Mouse (Mus musculus) intestine, embryonic 14.5 days (tissue): ENCODE measurements around the gene Lhx2. TPM values are rescaled to one million over a fixed set of nuclear protein-coding genes. Genes with fewer than 3 reads are reported as not detected.

Source experiments
- ATAC-seq: fragments of 200-750 bp; cut with Nextera tagmentation; replicated peaks from 2 replicates; pipeline ENCODE4 v1.8.0; 2017; ENCODE audit warnings: low read depth, moderate number of reproducible peaks, moderate TSS enrichment, moderate library complexity; ENCODE audit not compliant: low FRiP score, low TSS enrichment
- DNase-seq: peaks from one replicate; pipeline ENCODE4 v3.0.0-alpha.2; 2018; ENCODE audit warnings: low spot score
- H3K27ac ChIP-seq: fragments of 300-500 bp; sonication (generic); 2 replicates; pipeline ENCODE4 v1.5.1; 2014; ENCODE audit warnings: low read depth, mild to moderate bottlenecking, control low read depth
- H3K27me3 ChIP-seq: fragments of 300-500 bp; sonication (generic); replicated peaks from 2 replicates; pipeline ENCODE4 v1.6.1; 2014; ENCODE audit warnings: low read length, control low read depth; ENCODE audit not compliant: control insufficient read depth, insufficient read depth
- H3K36me3 ChIP-seq: fragments of 300-500 bp; sonication (generic); 2 replicates; pipeline ENCODE4 v1.6.1; 2014; ENCODE audit warnings: low read length, control low read depth; ENCODE audit not compliant: control insufficient read depth, insufficient read depth
- H3K4me1 ChIP-seq: fragments of 300-500 bp; sonication (generic); replicated peaks from 2 replicates; pipeline ENCODE4 v1.6.1; 2014; ENCODE audit warnings: low read length, control low read depth, mixed read lengths; ENCODE audit not compliant: control insufficient read depth, insufficient read depth
- H3K4me2 ChIP-seq: fragments of 300-500 bp; sonication (generic); 2 replicates; pipeline ENCODE4 v1.6.1; 2014; ENCODE audit warnings: low read length
- H3K4me3 ChIP-seq: fragments of 300-500 bp; sonication (generic); 2 replicates; pipeline ENCODE4 v1.5.1; 2014; ENCODE audit warnings: low read depth, low read length, control low read depth, mixed read lengths
- H3K9ac ChIP-seq: fragments of 300-500 bp; sonication (generic); 2 replicates; pipeline ENCODE4 v1.6.1; 2014; ENCODE audit warnings: mild to moderate bottlenecking, low read length
- H3K9me3 ChIP-seq: fragments of 300-500 bp; sonication (generic); 2 replicates; pipeline ENCODE4 v1.6.1; 2016; ENCODE audit warnings: low read length, control low read depth; ENCODE audit not compliant: control insufficient read depth
- WGBS: fragments of 180-500 bp; shearing (Covaris S2); extraction: QIAGEN DNeasy Blood & Tissue Kit; methylation state at CpG from one replicate; pipeline ENCODE4 v1.1.7; 2014; 5-methylcytosine and 5-hydroxymethylcytosine counted together
- polyA plus RNA-seq: library from polyadenylated mRNA; unstranded; fragments of >200 nt; fragmentation: Nextera tagmentation; extraction: Ambion mirVana; gene quantifications from 2 replicates; pipeline ENCODE4 v1.2.1, GENCODE M21; 2014

Lhx2 gene
- polyA plus RNA-seq, 1 experiment from 2014 or later = not detected

GRCm38 (mm10) chr2:38354717-38355510 is 15.8 kb downstream of the Lhx2 start:
- H3K27ac ChIP-seq = no peak overlapping the region
- no peak overlapping the region for H3K4me2 ChIP-seq
- no peaks in the 10 kb centered on the region for H3K9me3 ChIP-seq
- peak; percentile 75 for DNase-seq
- H3K4me3 ChIP-seq = no peak overlapping the region
- no peak for ATAC-seq
- peaks cover 14% of the 10 kb centered on the region for H3K4me1 ChIP-seq
- under 1% methylated on average over 34 of the region's 34 CpGs for WGBS
- no peaks in the 10 kb centered on the region for H3K36me3 ChIP-seq
- no peak overlapping the region for H3K9ac ChIP-seq
- peaks cover 100% of the 10 kb centered on the region for H3K27me3 ChIP-seq

- H3K9me3 ChIP-seq = no peaks in the 10 kb centered on the region
- no peak overlapping the region for H3K27ac ChIP-seq
- 2% methylated on average over 19 of the region's 19 CpGs for WGBS
- peak; percentile 84 for DNase-seq
- H3K4me1 ChIP-seq = peaks cover 10% of the 10 kb centered on the region; the same call in 1 of the 2 replicates
- H3K9ac ChIP-seq = no peak overlapping the region
- no peak overlapping the region for H3K4me2 ChIP-seq
- peaks cover 100% of the 10 kb centered on the region for H3K27me3 ChIP-seq
- no peak overlapping the region for H3K4me3 ChIP-seq
- H3K36me3 ChIP-seq = no peaks in the 10 kb centered on the region
- no peak for ATAC-seq
These were observed 16.8 kb downstream of the Lhx2 start for GRCm38 (mm10) chr2:38355731-38356427.

DNA sequence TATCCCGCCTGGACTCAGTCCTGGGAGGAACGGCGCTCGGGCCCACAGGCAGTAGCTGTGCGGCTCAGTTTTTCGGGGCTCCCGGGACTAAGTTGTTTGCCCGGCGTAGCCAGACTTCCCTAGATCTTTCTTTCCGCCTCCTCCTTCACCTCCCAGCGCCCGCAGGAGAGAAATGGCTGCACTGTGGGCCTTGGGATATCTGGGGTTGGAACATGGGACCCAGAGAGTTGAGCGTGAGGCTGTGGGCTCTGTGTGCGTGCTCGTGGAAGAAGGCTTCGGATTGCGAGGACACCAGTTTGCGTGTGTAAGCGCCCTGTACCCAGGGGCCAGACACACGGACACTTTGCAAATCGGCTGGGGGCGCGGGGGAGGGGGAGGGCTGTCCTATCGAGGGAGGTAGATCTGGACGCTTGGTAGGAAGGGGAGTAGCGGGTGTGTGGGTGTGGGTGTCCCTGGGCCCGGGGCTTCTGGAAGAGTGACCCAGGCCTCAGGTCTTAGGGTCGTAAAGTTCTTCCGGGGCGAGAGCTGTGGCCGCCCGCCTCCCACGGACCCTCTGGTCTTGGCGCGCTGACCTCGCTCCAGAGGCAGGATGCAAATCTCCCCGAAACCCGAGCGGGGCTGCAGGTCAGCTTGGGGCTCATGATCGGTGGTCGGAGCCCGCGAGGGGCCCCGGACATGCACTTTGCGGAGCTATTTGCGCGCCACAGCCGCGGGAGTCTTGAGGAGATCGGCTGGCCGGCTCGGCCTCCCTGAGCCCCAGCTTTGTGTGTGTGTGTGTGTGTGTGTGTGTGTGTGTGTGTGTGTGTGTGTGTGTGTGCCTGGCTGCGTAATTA is 17.6 kb downstream of the Lhx2 start:
- H3K4me3 ChIP-seq = no peak overlapping the region
- peaks cover 3% of the 10 kb centered on the region; the same call in 1 of the 2 replicates for H3K4me1 ChIP-seq
- no peaks in the 10 kb centered on the region for H3K36me3 ChIP-seq
- ATAC-seq = no peak
- under 1% methylated on average over 53 of the region's 53 CpGs for WGBS
- no peaks in the 10 kb centered on the region for H3K9me3 ChIP-seq
- H3K27me3 ChIP-seq = peaks cover 100% of the 10 kb centered on the region
- H3K27ac ChIP-seq = no peak overlapping the region
- DNase-seq = peak; percentile 76
- H3K4me2 ChIP-seq = no peak overlapping the region
- no peak overlapping the region for H3K9ac ChIP-seq

GRCm38 (mm10) chr2:38357294-38358246 is 18.5 kb downstream of the Lhx2 start:
- Histone ChIP-seq H3K36me3 (no peaks in the 10 kb centered on the region), H3K4me3 (no peak overlapping the region), H3K27ac (no peak overlapping the region), H3K4me1 (no peaks in the 10 kb centered on the region), H3K4me2 (no peak overlapping the region), H3K9ac (no peak overlapping the region), H3K9me3 (no peaks in the 10 kb centered on the region), H3K27me3 (peaks cover 100% of the 10 kb centered on the region)
- ATAC-seq (no peak; the same call in 1 of the 2 replicates), DNase-seq (no peak)
- WGBS = 3% methylated on average over 35 of the region's 35 CpGs

DNA sequence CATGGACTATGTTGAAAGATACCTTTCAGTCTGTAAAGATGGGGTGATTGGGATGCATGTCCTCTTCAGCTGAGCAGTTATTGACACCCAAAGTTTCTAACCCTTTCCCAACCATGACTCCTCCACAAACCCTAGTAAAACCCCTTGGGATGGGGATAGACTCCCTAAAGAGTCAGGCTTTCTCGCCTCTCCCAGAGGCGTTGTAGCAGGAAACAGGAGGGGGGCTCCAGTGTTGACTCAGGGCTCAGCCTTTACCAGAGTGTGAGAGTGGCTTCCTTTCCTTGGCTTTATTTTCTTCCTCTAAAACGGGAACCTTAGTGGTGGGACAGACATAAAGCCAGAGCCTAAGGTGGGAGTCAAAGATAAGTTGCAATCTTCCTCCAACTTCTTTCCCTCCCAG is 19.5 kb downstream of the Lhx2 start:
- Histone ChIP-seq H3K4me2 (no peak overlapping the region), H3K27ac (no peak overlapping the region), H3K4me1 (no peaks in the 10 kb centered on the region), H3K36me3 (no peaks in the 10 kb centered on the region), H3K27me3 (peaks cover 99% of the 10 kb centered on the region), H3K9me3 (no peaks in the 10 kb centered on the region), H3K4me3 (no peak overlapping the region), H3K9ac (no peak overlapping the region)
- ATAC-seq (no peak), DNase-seq (no peak)
- 3% methylated on average over 3 of the region's 3 CpGs for WGBS

- peak; percentile 69 for DNase-seq
- no peak overlapping the region for H3K9ac ChIP-seq
- no peaks in the 10 kb centered on the region for H3K9me3 ChIP-seq
- H3K4me2 ChIP-seq = no peak overlapping the region
- no peaks in the 10 kb centered on the region for H3K4me1 ChIP-seq
- peaks cover 99% of the 10 kb centered on the region for H3K27me3 ChIP-seq
- no peak overlapping the region for H3K27ac ChIP-seq
- 2% methylated on average over 10 of the region's 10 CpGs for WGBS
- no peak overlapping the region for H3K4me3 ChIP-seq
- no peaks in the 10 kb centered on the region for H3K36me3 ChIP-seq
- no peak for ATAC-seq
These were observed 20.1 kb downstream of the Lhx2 start for GRCm38 (mm10) chr2:38359186-38359585.

- H3K9ac ChIP-seq = no peak overlapping the region
- H3K4me2 ChIP-seq = no peak overlapping the region
- H3K36me3 ChIP-seq = no peaks in the 10 kb centered on the region
- H3K4me3 ChIP-seq = no peak overlapping the region
- ATAC-seq (no peak), DNase-seq (no peak)
- H3K9me3 ChIP-seq = no peaks in the 10 kb centered on the region
- no peak overlapping the region for H3K27ac ChIP-seq
- 4% methylated on average over 13 of the region's 13 CpGs for WGBS
- H3K4me1 ChIP-seq = no peaks in the 10 kb centered on the region
- peaks cover 99% of the 10 kb centered on the region for H3K27me3 ChIP-seq
These were observed 20.7 kb downstream of the Lhx2 start for GRCm38 (mm10) chr2:38359811-38360210.

GRCm38 (mm10) chr2:38366222-38366621 is 27.1 kb downstream of the Lhx2 start:
- Histone ChIP-seq H3K9me3 (no peaks in the 10 kb centered on the region), H3K36me3 (no peaks in the 10 kb centered on the region), H3K4me1 (no peaks in the 10 kb centered on the region), H3K4me2 (no peak overlapping the region), H3K27ac (no peak overlapping the region), H3K9ac (no peak overlapping the region), H3K4me3 (no peak overlapping the region), H3K27me3 (peaks cover 97% of the 10 kb centered on the region)
- ATAC-seq (no peak), DNase-seq (no peak)
- 48% methylated on average over 7 of the region's 7 CpGs for WGBS
